Mouse (Mus musculus) left cerebral cortex, postnatal 25 days (tissue): ENCODE measurements at regions not wholly inside any gene's neighbourhood (a gene's known extent, or its start where the extent isn't known, plus 50 kb on each side); places are given as distances from the start of the nearest gene placed in this dataset.
"Not testable (repeated sequence)": the region's sequence is repeated elsewhere in the genome, so short reads cannot be mapped to it uniquely, and the experiment has no call there.

Experiments used
- DNase-seq, 2 experiments: peaks; one replicate each; pipeline ENCODE4 v3.0.0; 2022; ENCODE audit warnings: low spot score in 2 of 2, mixed read lengths in 1 of 2
- intact Hi-C: fragments of 180-260 bp; cut with DNase I; formaldehyde crosslinking; loops from one replicate; pipeline ENCODE4 v1.15.1; 2025

- intact Hi-C loops, result no loop called here
- peak in 1 of 2 experiments; percentile 62 for DNase-seq
Observed at GRCm38 (mm10) chr8:37048912-37049692, 55.7 kb downstream of the AI429214 start.

GRCm38 (mm10) chr8:37049969-37050683, 56.7 kb downstream of the AI429214 start:
- DNase-seq, result peak; percentile 54 to 82
- intact Hi-C loops, result no loop called here

GRCm38 (mm10) chr8:37050684-37051028, 57.3 kb downstream of the AI429214 start:
- intact Hi-C loops, result no loop called here
- DNase-seq, result peak in 1 of 2 experiments; percentile 47

GRCm38 (mm10) chr8:37056376-37056775, 63.0 kb downstream of the AI429214 start:
- no peak for DNase-seq
- intact Hi-C loops, result no loop called here

GRCm38 (mm10) chr8:37058390-37058789, 65.0 kb downstream of the AI429214 start:
- no peak for DNase-seq
- intact Hi-C loops, result no loop called here

- intact Hi-C loops, result loop anchor here (5.0 to 10.0 kb wide), 3 partner anchors 447 to 700 kb away; no protein-coding TSS in a partner anchor
- peak; percentile 68 to 75 for DNase-seq
Observed at GRCm38 (mm10) chr8:37062012-37062944, 68.9 kb downstream of the AI429214 start.

GRCm38 (mm10) chr8:37063764-37064331, 70.4 kb downstream of the AI429214 start:
- DNase-seq, result peak; percentile 77 to 80
- intact Hi-C loops, result loop anchor here (5.0 to 10.0 kb wide), 3 partner anchors 449 to 702 kb away; no protein-coding TSS in a partner anchor

- intact Hi-C loops, result no loop called here
- no peak for DNase-seq
Observed at GRCm38 (mm10) chr8:37072905-37073304, 79.5 kb downstream of the AI429214 start.

GRCm38 (mm10) chr8:37099727-37100126, 106.3 kb downstream of the AI429214 start:
- DNase-seq, result peak in 1 of 2 experiments; percentile 64
- intact Hi-C loops, result no loop called here

GRCm38 (mm10) chr8:37112386-37112785, 119.0 kb downstream of the AI429214 start:
- intact Hi-C loops, DNase-seq: not testable (repeated sequence)

GRCm38 (mm10) chr8:37125834-37126233, 132.4 kb downstream of the AI429214 start:
- DNase-seq, result peak in 1 of 2 experiments; percentile 35
- intact Hi-C loops, result no loop called here

GRCm38 (mm10) chr8:37129670-37130069, 136.3 kb downstream of the AI429214 start:
- intact Hi-C loops, result loop anchor here (5.0 to 10.0 kb wide), 2 partner anchors 1688 to 1845 kb away; no protein-coding TSS in a partner anchor

GRCm38 (mm10) chr8:37131988-37132387, 138.6 kb downstream of the AI429214 start:
- intact Hi-C loops, result loop anchor here (5.0 to 10.0 kb wide), 2 partner anchors 1685 to 1843 kb away; no protein-coding TSS in a partner anchor
- DNase-seq, result peak; percentile 11 to 37

More at GRCm38 (mm10) chr8:37129670-37130069, 136.3 kb downstream of the AI429214 start:
- DNase-seq, result no peak

GRCm38 (mm10) chr8:37134192-37134964, 141.0 kb downstream of the AI429214 start:
- no peak for DNase-seq
- intact Hi-C loops, result loop anchor here (5.0 to 10.0 kb wide), 2 partner anchors 1683 to 1840 kb away; no protein-coding TSS in a partner anchor

GRCm38 (mm10) chr8:37150286-37150685, 156.9 kb downstream of the AI429214 start:
- DNase-seq, result peak in 1 of 2 experiments; percentile 55
- intact Hi-C loops, result no loop called here

GRCm38 (mm10) chr8:37154361-37154760, 161.0 kb downstream of the AI429214 start:
- intact Hi-C loops, result no loop called here

GRCm38 (mm10) chr8:37154946-37155345, 161.5 kb downstream of the AI429214 start:
- DNase-seq, result no peak
- intact Hi-C loops, result no loop called here

More at GRCm38 (mm10) chr8:37154361-37154760, 161.0 kb downstream of the AI429214 start:
- no peak for DNase-seq

- intact Hi-C loops, result no loop called here
Observed at GRCm38 (mm10) chr8:37159481-37159880, 166.1 kb downstream of the AI429214 start.

More at GRCm38 (mm10) chr8:37159481-37159880, 166.1 kb downstream of the AI429214 start:
- DNase-seq, result peak; percentile 80 to 87
